Mouse (Mus musculus): Measurements from ENCODE around the gene 3110070M22Rik. TPM values are rescaled to one million over a fixed set of nuclear protein-coding genes. Genes with fewer than 3 reads are reported as not detected.

The 3110070M22Rik gene
- total RNA-seq (2012; rRNA removed) (1.6 and 1.9 TPM in 2 replicates), total RNA-seq (2014; rRNA removed) (1.0 and 1.7 TPM in 2 replicates), polyA plus RNA-seq (2012; ENCODE audit: insufficient read length, low read depth) (1.4 and 1.5 TPM in 2 replicates)

DNA sequence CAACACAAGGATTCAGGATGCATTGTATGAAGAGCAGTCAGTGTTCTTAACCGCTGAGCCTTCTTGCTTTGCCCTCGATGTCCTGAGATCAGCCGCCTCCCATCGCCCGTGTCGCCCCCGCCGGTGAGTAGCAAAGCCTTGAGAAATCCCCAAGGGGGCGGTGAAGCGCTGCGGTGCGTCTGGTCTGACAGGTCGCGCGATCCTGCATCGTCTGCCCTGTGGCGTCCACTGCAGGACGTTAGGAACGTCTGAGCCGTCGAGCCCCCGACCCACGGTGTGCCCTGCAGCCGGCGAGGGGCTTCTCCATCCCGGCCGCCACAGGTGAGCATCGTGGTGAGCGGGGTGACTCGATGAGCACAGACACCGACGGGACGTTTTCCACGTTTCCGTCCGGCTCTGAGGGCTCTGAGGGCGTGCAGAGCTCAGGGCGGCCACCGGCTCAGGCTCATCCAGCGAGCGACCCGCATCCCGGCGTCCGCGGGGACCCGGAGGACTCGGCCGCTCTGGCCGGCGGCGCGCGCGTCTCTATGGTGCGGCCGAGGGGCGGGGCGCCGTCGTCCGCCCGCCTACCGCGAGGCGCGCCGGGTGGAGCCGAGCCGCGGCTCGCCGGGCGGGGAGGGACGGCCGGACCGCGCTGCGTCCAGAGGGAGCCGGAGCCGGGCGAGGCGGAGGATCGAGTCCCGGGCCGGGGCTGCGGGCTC, at the start of gene 3110070M22Rik, which contains the start of gene Tmem267:
TSS of gene 3110070M22Rik (minus strand) at position 504 of the 701 bp plus-strand sequence.
TSS of gene Tmem267 (plus strand) at position 160 of the 701 bp plus-strand sequence.
- H3K9ac ChIP-seq (ENCODE audit: insufficient read depth, low read depth), result no peak within 1 kb of the TSS; the same call in 1 of the 2 replicates
- no peaks in the 10 kb centered on the region for H3K4me1 ChIP-seq (ENCODE audit: control insufficient read depth in 1 of 2, insufficient read depth in 2 of 2)
- peak within 1 kb of the TSS; percentile 26 to 70 (median 62) for H3K4me3 ChIP-seq (replicated peaks in 1 of 3; ENCODE audit: low read depth in 2 of 3, low read length in 2 of 3, poor library complexity in 1 of 3)
- TF ChIP-seq ZNF384 (IDR thresholded peaks at IDR 0.05; ENCODE audit: low read depth, low read length), result no peak
- no peak for TF ChIP-seq POLR2AphosphoS2 (IDR thresholded peaks at IDR 0.05; ENCODE audit: low read depth, low read length)
- TF ChIP-seq JUND (conservative IDR thresholded peaks at IDR 0.05; ENCODE audit: low read depth, low read length), result no peak
- 0 out of 2 replicates have a peak, but pooled peaks have one; percentile 8 for TF ChIP-seq BHLHE40 (IDR thresholded peaks at IDR 0.05; ENCODE audit: low read depth, low read length)
- peak; percentile 58 for TF ChIP-seq HCFC1 (IDR thresholded peaks at IDR 0.05; ENCODE audit: low read depth, low read length)
- no peak for TF ChIP-seq JUN (IDR thresholded peaks at IDR 0.05; ENCODE audit: insufficient read depth, low read depth, low read length)
- no peak for TF ChIP-seq EP300 (IDR thresholded peaks at IDR 0.05; ENCODE audit: low read length)
- TF ChIP-seq UBTF (IDR thresholded peaks at IDR 0.05; ENCODE audit: low read depth, low read length), result no peak
- peak; percentile 11; the same call in 1 of the 2 replicates for TF ChIP-seq GABPA (IDR thresholded peaks at IDR 0.05; ENCODE audit: insufficient replicate concordance, low read depth, low read length)
- no peak for TF ChIP-seq SIN3A (IDR thresholded peaks at IDR 0.05; ENCODE audit: low read length)
- no peak for TF ChIP-seq TBP (conservative IDR thresholded peaks at IDR 0.05; ENCODE audit: low read depth, low read length)
- peak; percentile 54; the same call in 1 of the 2 replicates for TF ChIP-seq NRF1 (IDR thresholded peaks at IDR 0.05; ENCODE audit: low read depth, low read length)
- TF ChIP-seq CTCF (conservative IDR thresholded peaks at IDR 0.05 in 1 of 2, IDR thresholded peaks at IDR 0.05 in 1 of 2; ENCODE audit: low read depth in 2 of 2, low read length in 2 of 2), result peak in 1 of 2 experiments; percentile 38; a peak in 2 of 4 replicates
- TF ChIP-seq IRF4 (IDR thresholded peaks at IDR 0.05; ENCODE audit: low read depth, low read length), result no peak
- 0 out of 2 replicates have a peak, but pooled peaks have one; percentile 40 for TF ChIP-seq KAT2A (IDR thresholded peaks at IDR 0.05; ENCODE audit: insufficient replicate concordance, low read length)
- TF ChIP-seq ETS1 (conservative IDR thresholded peaks at IDR 0.05; ENCODE audit: low read depth, low read length), result no peak
- no peak for TF ChIP-seq CHD1 (IDR thresholded peaks at IDR 0.05; ENCODE audit: low read depth, low read length)
- no peak for TF ChIP-seq POLR2A (IDR thresholded peaks at IDR 0.05; ENCODE audit: low read depth, low read length)
- TF ChIP-seq ZC3H11A (IDR thresholded peaks at IDR 0.05; ENCODE audit: low read depth, low read length), result no peak
- peak; percentile 63; the same call in 1 of the 2 replicates for TF ChIP-seq NELFE (IDR thresholded peaks at IDR 0.05; ENCODE audit: low read depth, low read length)
- no peak; the same call in none of the 2 replicates for TF ChIP-seq RAD21 (IDR thresholded peaks at IDR 0.05; ENCODE audit: low read depth, low read length)
- TF ChIP-seq ELF1 (IDR thresholded peaks at IDR 0.05; ENCODE audit: low read depth, low read length), result peak; percentile 45; the same call in 1 of the 2 replicates
- TF ChIP-seq RCOR1 (conservative IDR thresholded peaks at IDR 0.05; ENCODE audit: low read depth, low read length), result no peak
- TF ChIP-seq ZKSCAN1 (IDR thresholded peaks at IDR 0.05; ENCODE audit: borderline replicate concordance, low read depth, low read length), result no peak
- no peak for TF ChIP-seq PAX5 (IDR thresholded peaks at IDR 0.05; ENCODE audit: low read length)
- TF ChIP-seq MAFK (IDR thresholded peaks at IDR 0.05; ENCODE audit: insufficient replicate concordance, low read length), result no peak
- TF ChIP-seq SMC3 (IDR thresholded peaks at IDR 0.05; ENCODE audit: low read depth, low read length), result no peak
- peak; percentile 86; the same call in 1 of the 2 replicates for TF ChIP-seq TCF12 (IDR thresholded peaks at IDR 0.05; ENCODE audit: low read depth, low read length)
- no peak; the same call in 1 of the 2 replicates for TF ChIP-seq ZMIZ1 (IDR thresholded peaks at IDR 0.05; ENCODE audit: low read depth, low read length)
- no peak for TF ChIP-seq MYC (IDR thresholded peaks at IDR 0.05; ENCODE audit: low read depth, low read length)
- TF ChIP-seq MAZ (IDR thresholded peaks at IDR 0.05; ENCODE audit: low read depth, low read length), result no peak
- no peak for TF ChIP-seq USF2 (conservative IDR thresholded peaks at IDR 0.05; ENCODE audit: low read depth, low read length)
- no peak for TF ChIP-seq E2F4 (IDR thresholded peaks at IDR 0.05; ENCODE audit: insufficient replicate concordance, low read depth, low read length)
- no peak for TF ChIP-seq USF1 (IDR thresholded peaks at IDR 0.05; ENCODE audit: low read depth, low read length)
- TF ChIP-seq MEF2A (IDR thresholded peaks at IDR 0.05; ENCODE audit: borderline replicate concordance, low read depth, low read length), result 0 out of 2 replicates have a peak, but pooled peaks have one; percentile 39
- 0 out of 2 replicates have a peak, but pooled peaks have one; percentile 18 for TF ChIP-seq CHD2 (IDR thresholded peaks at IDR 0.05; ENCODE audit: low read length)
- TF ChIP-seq MXI1 (IDR thresholded peaks at IDR 0.05; ENCODE audit: low read depth, low read length), result no peak
- no peak for TF ChIP-seq MAX (IDR thresholded peaks at IDR 0.05; ENCODE audit: low read length)
- dilution Hi-C loops (cut with MboI; ENCODE audit: extremely low pct_ligation_motif_present, extremely low pct_unique_long_range_greater_than_20kb, low sequenced_read_pairs), result no loop called here
- no peaks in the 10 kb centered on the region for H3K79me2 ChIP-seq (replicated peaks; ENCODE audit: control insufficient read depth, extremely low read depth, insufficient read depth, poor library complexity, severe bottlenecking)
- peak; percentile 84 for DNase-seq (ENCODE audit: extremely low read depth)
- peaks cover 10% of the 10 kb centered on the region for H3K9me3 ChIP-seq (replicated peaks; ENCODE audit: low read length)
- peaks cover 11 to 37% of the 10 kb centered on the region in 2 experiments for H3K36me3 ChIP-seq (replicated peaks in 1 of 2; ENCODE audit: control insufficient read depth in 1 of 2, insufficient read depth in 1 of 2, low read length in 1 of 2)
- in situ Hi-C loops (cut with MboI; ENCODE audit: low pct_ligation_motif_present, low pct_unique_long_range_greater_than_20kb, low sequenced_read_pairs), result no loop called here
- H3K27me3 ChIP-seq (replicated peaks), result no peaks in the 10 kb centered on the region
- peak within 1 kb of the TSS; percentile 47; the same call in 1 of the 2 replicates for H3K27ac ChIP-seq (ENCODE audit: insufficient read depth, low read depth)
- no peak within 1 kb of the TSS for H3K4me2 ChIP-seq (ENCODE audit: insufficient read depth, low read depth, poor library complexity, severe bottlenecking)

Data from CH12.LX (cell line).